Mouse (Mus musculus) gastrocnemius, postnatal 10 days (tissue): ENCODE measurements around the gene Mmp17. TPM values are rescaled to one million over a fixed set of nuclear protein-coding genes. Genes with fewer than 3 reads are reported as not detected.
"Not testable (repeated sequence)": the region's sequence is repeated elsewhere in the genome, so short reads cannot be mapped to it uniquely, and the experiment has no call there.

ENCODE experiments used
- DNase-seq: peaks from one replicate; pipeline ENCODE4 v3.0.0; 2021; ENCODE audit warnings: mixed read lengths
- total RNA-seq, 2 experiments: library from RNA; stranded (reverse); gene quantifications; 2 replicates each; pipeline ENCODE4 v1.2.3; 2021

Gene Mmp17
- total RNA-seq, 2 experiments from 2014 or later = 0.80 to 0.95 TPM

DNA sequence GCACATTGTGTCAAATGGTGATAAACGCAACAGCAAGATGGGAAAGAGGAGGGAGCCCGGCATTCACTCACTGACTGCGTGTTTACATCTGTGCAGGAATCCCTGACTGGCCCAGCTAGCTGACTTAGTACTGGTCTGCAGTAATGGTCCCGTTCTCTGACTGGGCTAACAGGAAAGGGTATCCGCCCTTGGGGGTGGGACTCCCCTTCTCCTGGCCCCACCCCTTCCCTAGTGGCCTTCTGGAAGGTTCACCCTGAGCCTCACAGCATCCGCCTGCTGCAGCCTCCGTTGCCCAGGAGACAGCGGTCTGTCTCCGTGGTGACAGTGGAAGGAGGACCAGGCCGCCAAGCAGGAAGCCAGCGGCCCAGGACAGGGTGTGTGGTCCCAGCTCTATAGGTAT lies 6.9 kb downstream of the Mmp17 start:
- DNase-seq = no peak

DNA sequence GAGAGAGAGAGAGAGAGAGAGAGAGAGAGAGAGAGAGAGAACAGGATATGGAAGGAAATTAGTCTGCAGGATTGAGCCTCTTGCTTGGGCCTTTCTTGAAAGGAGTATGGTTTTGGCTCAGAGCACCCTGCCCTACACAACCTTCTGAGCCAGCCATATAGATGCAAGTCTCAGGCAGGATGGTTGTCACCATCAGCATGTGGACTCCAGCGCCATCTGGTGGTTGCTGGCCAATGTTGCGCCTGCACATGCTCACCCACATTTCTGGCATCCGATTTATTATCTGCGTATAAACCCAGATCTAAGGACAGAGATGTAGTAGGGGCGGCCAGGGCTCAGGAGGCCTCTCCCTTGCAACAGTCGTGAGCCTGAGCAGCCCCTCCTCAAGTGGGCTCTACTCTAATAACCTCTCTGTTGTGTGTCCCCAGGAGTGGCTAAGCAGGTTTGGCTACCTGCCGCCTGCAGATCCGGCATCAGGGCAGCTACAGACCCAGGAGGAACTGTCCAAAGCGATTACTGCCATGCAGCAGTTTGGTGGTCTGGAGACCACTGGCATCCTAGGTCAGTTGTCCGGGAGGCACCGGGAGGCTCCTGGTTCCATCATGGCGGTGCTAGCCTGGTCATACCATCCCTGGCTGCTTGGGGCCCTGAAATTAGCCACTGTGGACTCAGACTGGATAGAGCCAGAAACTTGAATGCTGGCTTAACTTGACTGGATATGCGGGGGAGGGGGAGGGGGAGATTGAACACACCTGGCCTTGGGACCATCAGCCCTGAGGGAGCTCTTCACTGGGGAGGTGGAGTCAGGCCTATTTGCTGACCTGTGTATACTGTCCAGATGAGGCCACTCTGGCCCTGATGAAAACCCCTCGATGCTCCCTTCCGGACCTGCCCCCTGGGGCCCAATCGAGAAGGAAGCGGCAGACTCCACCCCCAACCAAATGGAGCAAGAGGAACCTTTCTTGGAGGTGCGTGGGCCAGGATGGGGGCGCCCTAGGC lies 10.4 kb downstream of the Mmp17 start:
- DNase-seq = peak; percentile 92

DNA sequence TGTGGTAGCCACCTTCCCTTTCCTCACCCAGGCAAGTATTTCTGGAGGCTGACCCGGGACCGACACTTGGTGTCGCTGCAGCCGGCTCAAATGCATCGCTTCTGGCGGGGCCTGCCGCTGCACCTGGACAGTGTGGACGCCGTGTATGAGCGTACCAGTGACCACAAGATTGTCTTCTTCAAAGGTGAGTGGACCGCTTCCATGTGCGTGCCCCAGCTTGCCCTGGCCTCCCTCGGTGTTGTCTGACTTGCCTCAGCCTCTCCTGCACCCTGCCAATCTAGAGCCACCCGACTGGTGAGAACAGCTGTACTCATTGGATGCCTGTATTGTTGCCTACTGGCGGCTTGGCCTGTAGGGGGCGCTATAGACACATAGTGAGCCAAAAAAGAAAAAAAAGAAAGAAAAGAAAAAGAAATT lies 18.1 kb downstream of the Mmp17 start:
- DNase-seq = no peak

DNA sequence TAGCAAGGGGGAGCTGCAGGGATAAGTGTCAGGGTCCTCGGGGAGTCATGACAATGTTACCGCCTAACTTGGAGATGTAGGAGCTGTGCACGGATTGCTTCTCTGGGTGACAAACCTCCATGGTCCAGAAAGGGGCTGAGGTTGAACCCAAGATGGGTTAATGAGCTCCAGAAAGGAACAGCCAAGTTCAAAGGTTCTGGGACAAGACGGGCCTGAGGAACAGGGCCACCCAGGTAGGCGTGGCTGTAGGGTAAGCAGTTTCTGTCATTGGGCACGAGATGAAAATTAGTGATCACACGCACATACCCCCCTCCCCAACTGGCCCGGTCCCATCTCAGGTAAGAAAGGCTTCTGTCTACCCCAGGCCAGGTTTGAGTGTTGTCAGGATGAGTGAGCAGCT lies 23.5 kb downstream of the Mmp17 start:
- no peak for DNase-seq

DNA sequence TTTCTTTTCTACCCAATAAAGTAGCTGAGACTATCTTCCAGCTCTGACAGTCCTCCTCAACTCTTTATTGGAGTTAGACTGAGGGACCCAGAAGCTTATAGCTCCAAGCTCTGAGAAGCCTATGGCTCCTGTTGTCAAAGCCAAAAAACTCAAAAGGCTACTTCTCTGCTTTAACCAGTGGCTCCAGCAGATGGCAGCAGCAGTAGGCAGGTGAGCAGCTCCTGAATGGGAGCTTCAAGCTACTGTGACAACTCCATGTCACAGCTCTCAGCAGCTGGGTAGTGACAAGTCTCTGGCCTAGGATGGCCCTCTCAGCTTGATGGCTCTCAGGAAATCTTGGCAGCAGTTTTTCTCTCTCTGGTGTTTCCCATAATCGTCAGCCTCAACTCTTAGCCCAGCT lies 27.1 kb downstream of the Mmp17 start:
- peak; percentile 62 for DNase-seq

DNA sequence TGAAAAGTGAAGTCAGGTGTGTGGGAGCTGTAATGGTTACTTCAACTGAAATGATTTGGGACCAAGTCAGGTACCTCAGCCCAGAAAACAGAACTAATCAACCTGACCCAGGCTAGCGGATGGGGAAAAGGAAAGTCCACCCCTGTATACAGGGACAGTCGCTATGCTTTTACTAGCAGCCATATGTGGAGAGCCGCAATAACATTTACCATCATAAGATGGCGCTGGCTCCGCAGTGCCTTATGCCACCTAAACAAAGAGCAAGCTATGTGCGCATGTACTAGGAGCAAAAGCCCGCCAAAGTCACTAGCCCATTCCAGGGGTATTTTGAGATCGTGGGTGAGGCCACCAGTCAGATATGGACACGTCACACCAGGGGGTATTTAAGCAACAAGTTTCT lies 36.6 kb downstream of the Mmp17 start:
- not testable (repeated sequence) for DNase-seq

DNA sequence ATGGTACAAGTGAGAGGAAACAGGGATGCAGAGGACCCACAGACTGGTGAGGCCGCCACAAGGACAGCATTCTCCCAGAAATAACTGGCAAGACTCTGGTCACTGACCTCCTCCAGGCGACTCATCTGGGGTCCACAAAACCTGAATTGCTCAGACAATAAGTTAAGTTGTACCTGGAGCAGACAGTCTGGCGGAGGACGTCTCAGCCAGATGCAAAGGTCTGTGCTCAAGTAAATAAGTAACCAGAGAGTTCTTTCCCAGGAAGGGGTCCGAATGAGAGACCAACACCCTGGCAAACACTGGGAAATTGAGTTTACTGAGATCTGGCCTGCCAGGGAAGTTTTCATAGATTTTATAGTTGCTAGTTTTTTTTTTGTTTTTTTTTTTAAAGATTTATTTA lies 37.4 kb downstream of the Mmp17 start:
- no peak for DNase-seq

DNA sequence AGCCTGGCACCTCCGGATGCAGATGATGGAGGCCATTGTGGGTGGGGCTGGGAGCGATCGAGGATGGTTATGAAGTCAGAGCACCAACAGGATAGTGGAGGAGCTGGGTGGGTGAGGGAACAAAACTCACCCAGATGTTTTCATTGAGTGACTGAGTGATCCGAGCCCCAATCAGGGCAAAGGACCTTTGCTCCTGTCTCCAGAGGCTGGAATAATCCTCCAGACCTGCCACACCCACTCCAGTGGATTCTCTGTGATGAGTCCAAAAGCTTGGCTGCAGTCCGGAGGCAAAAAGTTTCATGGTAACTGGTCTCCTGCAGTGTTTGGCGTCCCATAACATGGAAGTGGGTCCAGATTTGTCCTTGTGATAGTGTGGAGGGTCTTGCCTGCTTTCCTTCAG lies 42.1 kb downstream of the Mmp17 start:
- no peak for DNase-seq

DNA sequence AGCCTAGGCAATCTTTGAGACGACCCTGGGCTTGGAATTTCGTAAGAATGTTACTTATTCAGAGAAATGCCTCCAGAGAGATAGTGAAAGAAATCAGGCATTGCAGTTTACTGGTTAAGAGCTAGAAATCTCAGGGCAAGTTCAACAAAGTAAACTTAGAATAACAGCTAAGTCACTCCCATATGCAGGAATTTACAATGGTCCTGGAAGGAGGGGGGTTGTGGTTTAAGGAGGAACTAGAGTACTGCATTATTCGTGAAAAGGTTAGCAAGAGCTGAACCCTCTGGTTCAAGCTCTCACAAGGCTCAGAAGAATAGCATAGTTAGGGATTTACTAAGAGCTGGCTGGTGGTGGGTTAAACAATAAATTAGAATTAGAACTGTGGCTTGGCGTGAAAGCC lies 42.6 kb downstream of the Mmp17 start:
- not testable (repeated sequence) for DNase-seq

DNA sequence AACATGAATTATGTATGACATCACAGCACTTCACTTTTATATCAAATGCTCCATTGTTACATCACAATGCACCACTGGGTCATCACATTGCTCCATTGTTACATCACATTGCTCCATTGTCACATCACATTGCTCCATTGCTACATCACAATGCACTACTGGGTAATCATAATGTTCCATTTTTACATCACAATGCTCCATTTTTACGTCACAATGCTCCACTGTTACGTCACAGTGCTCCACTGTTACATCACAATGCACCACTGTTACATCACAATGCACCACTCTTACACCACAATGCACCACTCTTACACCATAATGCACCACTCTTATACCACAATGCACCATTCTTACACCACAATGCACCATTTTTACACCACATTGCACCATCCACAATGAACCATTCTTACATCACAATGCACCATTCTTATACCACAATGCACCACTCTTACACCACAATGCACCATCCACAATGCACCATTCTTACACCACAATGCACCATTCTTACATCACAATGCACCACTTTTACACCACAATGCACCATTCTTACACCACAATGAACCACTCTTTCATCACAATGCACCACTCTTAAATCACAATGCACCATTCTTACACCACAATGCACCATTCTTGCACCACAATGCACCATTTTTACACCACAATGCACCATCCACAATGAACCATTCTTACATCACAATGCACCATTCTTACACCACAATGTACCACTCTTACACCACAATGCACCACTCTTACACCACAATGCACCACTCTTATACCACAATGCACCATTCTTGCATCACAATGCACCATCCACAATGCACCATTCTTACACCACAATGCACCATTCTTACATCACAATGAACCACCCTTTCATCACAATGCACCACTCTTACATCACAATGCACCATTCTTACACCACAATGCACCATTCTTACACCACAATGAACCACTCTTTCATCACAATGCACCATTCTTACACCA lies 48.6 kb downstream of the Mmp17 start:
- not testable (repeated sequence) for DNase-seq

DNA sequence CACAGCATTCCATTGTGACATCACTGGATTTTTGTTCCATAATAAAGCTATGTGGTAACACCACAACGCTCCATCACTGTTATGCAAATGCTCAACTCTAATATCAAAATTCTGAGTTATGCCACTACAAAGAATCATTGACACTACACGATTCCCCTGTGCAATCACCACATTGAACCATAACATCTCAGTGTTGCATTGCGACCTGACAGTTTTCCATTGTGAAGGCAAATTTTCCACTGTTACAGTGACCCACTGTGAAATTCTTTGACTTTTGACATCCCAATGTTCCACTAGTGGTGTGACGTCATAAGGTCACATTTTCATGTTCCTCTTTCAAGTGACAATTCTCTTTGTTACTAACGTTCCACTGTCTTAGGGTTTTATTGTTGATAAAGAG lies 66.9 kb downstream of the Mmp17 start:
- no peak for DNase-seq

DNA sequence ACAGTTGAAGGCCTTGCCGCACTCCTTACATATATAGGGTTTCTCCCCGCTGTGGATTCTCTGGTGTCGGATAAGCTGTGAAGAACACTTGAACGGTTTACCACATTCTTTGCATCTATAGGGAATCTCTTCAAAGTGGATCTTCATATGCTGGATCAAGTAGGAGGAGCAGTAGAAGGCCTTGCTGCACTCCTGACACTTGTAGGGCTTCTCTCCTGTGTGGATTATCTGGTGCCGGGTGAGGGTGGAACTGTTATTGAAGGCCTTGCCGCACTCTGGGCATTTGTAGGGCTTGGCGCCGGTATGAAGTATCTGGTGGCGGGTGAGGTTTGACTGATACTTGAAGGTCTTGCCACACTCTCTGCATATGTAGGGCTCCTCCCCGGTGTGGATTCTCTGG lies 73.0 kb downstream of the Mmp17 start:
- no peak for DNase-seq

DNA sequence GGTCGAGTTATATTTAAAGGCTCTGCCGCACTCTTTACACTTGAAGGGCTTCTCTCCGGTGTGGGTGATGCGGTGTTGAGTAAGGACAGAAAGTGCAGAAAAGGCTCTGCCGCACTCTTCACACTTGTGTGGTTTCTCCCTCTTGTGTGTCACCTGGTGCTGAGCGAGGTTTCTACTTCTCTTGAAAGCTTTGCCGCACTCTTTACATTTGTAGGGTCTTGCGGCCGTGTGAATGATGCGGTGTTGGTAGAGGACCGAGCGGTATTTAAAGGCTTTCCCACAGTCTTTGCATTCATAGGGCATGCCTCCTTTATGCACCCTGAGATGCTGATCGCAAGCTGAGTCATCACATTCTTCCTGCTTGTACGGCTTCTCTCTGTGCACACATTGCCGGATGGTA lies 74.0 kb downstream of the Mmp17 start:
- no peak for DNase-seq

Other genes with a start within 250 kb of the Mmp17 start
- 10 to 100 TPM; 32.4 to 47.0 TPM for gene Sfswap, start 82.9 kb upstream of the Mmp17 start, total RNA-seq
- 1 to 10 TPM; 3.1 to 3.2 TPM for gene Zfp11, start 85.9 kb downstream of the Mmp17 start, total RNA-seq
- not detected for gene Sept14, start 124.3 kb downstream of the Mmp17 start, total RNA-seq
- gene Mrps17, start 131.3 kb downstream of the Mmp17 start, total RNA-seq = 10 to 100 TPM; 72.1 to 74.5 TPM
- gene Nipsnap2, start 140.9 kb downstream of the Mmp17 start, total RNA-seq = 100 to 1,000 TPM; 407 to 464 TPM
- gene Psph, start 203.3 kb downstream of the Mmp17 start, total RNA-seq = 10 to 100 TPM; 15.9 to 18.2 TPM